Mouse (Mus musculus) gastrocnemius, postnatal 14 days (tissue): ENCODE results near the gene Olfr609. TPM values are rescaled to one million over a fixed set of nuclear protein-coding genes. Genes with fewer than 3 reads are reported as not detected.
"Not testable (repeated sequence)": the region's sequence is repeated elsewhere in the genome, so short reads cannot be mapped to it uniquely, and the experiment has no call there.

Experiments used
- DNase-seq: peaks from one replicate; pipeline ENCODE4 v3.0.0; 2021; ENCODE audit warnings: mixed read lengths
- intact Hi-C: fragments of 180-260 bp; cut with DNase I; formaldehyde crosslinking; loops from one replicate; pipeline ENCODE4 v1.15.1; 2025; ENCODE audit warnings: low total_unique reads
- long read RNA-seq, 2 experiments: library from polyadenylated mRNA; stranded (forward); transcript quantifications; one replicate each; pipeline ENCODE4 v2.0.0; 2021
- total RNA-seq, 2 experiments: library from RNA; stranded (reverse); gene quantifications; 2 replicates each; pipeline ENCODE4 v1.2.3; 2021

Gene Olfr609
- total RNA-seq = not detected
- long read RNA-seq, experiment 1 = 0 reads
- long read RNA-seq, experiment 2 = 0 reads

GRCm38 (mm10) chr7:103497962-103498361 lies at the start of gene Olfr609:
Gene Olfr609, minus strand, starts transcription at chr7:103498062.
- intact Hi-C loops = no loop called here
- DNase-seq = no peak

GRCm38 (mm10) chr7:103542617-103543016 lies 44.8 kb upstream of the Olfr609 start, which contains the start of gene Olfr612:
Gene Olfr612, minus strand, starts transcription at chr7:103542717.
- DNase-seq, intact Hi-C loops: not testable (repeated sequence)

GRCm38 (mm10) chr7:103520746-103521145 lies 22.9 kb upstream of the Olfr609 start, which contains the start of gene Olfr611:
Gene Olfr611, minus strand, starts transcription at chr7:103520846.
- DNase-seq, intact Hi-C loops: not testable (repeated sequence)

- DNase-seq = no peak
- intact Hi-C loops = no loop called here
Measured at GRCm38 (mm10) chr7:103512022-103512421, 14.2 kb upstream of the Olfr609 start, which contains the start of gene Olfr610. Gene Olfr610, minus strand, starts transcription at chr7:103512122.

GRCm38 (mm10) chr7:103477106-103477505 lies 20.8 kb downstream of the Olfr609 start:
- intact Hi-C loops, DNase-seq: not testable (repeated sequence)

GRCm38 (mm10) chr7:103469577-103469976 lies 28.3 kb downstream of the Olfr609 start, which contains the start of gene Olfr608:
Gene Olfr608, plus strand, starts transcription at chr7:103469877.
- intact Hi-C loops = no loop called here
- DNase-seq = no peak

- intact Hi-C loops = no loop called here
- no peak for DNase-seq
Measured at GRCm38 (mm10) chr7:103460590-103460989, 37.3 kb downstream of the Olfr609 start.

- DNase-seq = no peak
- intact Hi-C loops = no loop called here
Measured at GRCm38 (mm10) chr7:103448746-103449145, 49.1 kb downstream of the Olfr609 start, which contains the start of gene Olfr606. Gene Olfr606, plus strand, starts transcription at chr7:103449046.

- intact Hi-C loops = no loop called here
- no peak for DNase-seq
Measured at GRCm38 (mm10) chr7:103445339-103445738, 52.5 kb downstream of the Olfr609 start, which contains the start of gene Olfr605. Gene Olfr605, minus strand, starts transcription at chr7:103445439.

Other genes with a start within 250 kb of the Olfr609 start
- not detected for gene Usp17ld, start 245.6 kb downstream of the Olfr609 start, total RNA-seq
- gene Olfr596, start 192.4 kb downstream of the Olfr609 start, total RNA-seq = not detected
- not detected for gene Olfr597, start 181.7 kb downstream of the Olfr609 start, total RNA-seq
- not detected for gene Olfr598, start 174.5 kb downstream of the Olfr609 start, total RNA-seq
- not detected for gene Olfr599, start 162.1 kb downstream of the Olfr609 start, total RNA-seq
- not detected for gene Olfr600, start 148.4 kb downstream of the Olfr609 start, total RNA-seq
- gene Olfr601, start 135.4 kb downstream of the Olfr609 start, total RNA-seq = not detected
- gene Olfr603, start 111.9 kb downstream of the Olfr609 start, total RNA-seq = not detected
- not detected for gene Usp17lc, start 83.0 kb downstream of the Olfr609 start, total RNA-seq
- not detected for gene Olfr605, start 52.6 kb downstream of the Olfr609 start, total RNA-seq
- gene Olfr606, start 49.0 kb downstream of the Olfr609 start, total RNA-seq = not detected
- not detected for gene Olfr607, start 33.9 kb downstream of the Olfr609 start, total RNA-seq
- gene Olfr608, start 28.2 kb downstream of the Olfr609 start, total RNA-seq = not detected
- gene Olfr610, start 14.1 kb upstream of the Olfr609 start, total RNA-seq = not detected
- not detected for gene Olfr611, start 22.8 kb upstream of the Olfr609 start, total RNA-seq
- not detected for gene Olfr612, start 44.7 kb upstream of the Olfr609 start, total RNA-seq
- gene Olfr613, start 50.0 kb upstream of the Olfr609 start, total RNA-seq = not detected
- gene Olfr615, start 58.0 kb upstream of the Olfr609 start, total RNA-seq = not detected
- not detected for gene Olfr616, start 71.1 kb upstream of the Olfr609 start, total RNA-seq
- not detected for gene Olfr617, start 75.0 kb upstream of the Olfr609 start, total RNA-seq
- gene Olfr618, start 92.0 kb upstream of the Olfr609 start, total RNA-seq = not detected
- gene Olfr619, start 102.5 kb upstream of the Olfr609 start, total RNA-seq = not detected
- not detected for gene Olfr620, start 114.5 kb upstream of the Olfr609 start, total RNA-seq
- not detected for gene Olfr622, start 144.6 kb upstream of the Olfr609 start, total RNA-seq
- not detected for gene Olfr623, start 165.6 kb upstream of the Olfr609 start, total RNA-seq
- not detected for gene Olfr624, start 173.1 kb upstream of the Olfr609 start, total RNA-seq
- not detected for gene Olfr625-ps1, start 184.7 kb upstream of the Olfr609 start, total RNA-seq
- not detected for gene Olfr243, start 216.6 kb upstream of the Olfr609 start, total RNA-seq
- not detected for gene Olfr628, start 232.3 kb upstream of the Olfr609 start, total RNA-seq
- gene Olfr629, start 246.9 kb upstream of the Olfr609 start, total RNA-seq = not detected